Mouse (Mus musculus) embryonic facial prominence, embryonic 11.5 days (tissue): Measurements from ENCODE around the gene Uvrag. TPM values are rescaled to one million over a fixed set of nuclear protein-coding genes. Genes with fewer than 3 reads are reported as not detected.
A peak's percentile ranks its signal among the peaks of the same experiment; 100 is the strongest.

ENCODE experiments used
- ATAC-seq: fragments of 200-750 bp; cut with Nextera tagmentation; replicated peaks from 2 replicates; pipeline ENCODE4 v1.8.0; 2017; ENCODE audit warnings: low read depth; ENCODE audit not compliant: insufficient number of reproducible peaks, low FRiP score, low TSS enrichment
- DNase-seq: peaks from one replicate; pipeline ENCODE4 v3.0.0-alpha.2; 2015; ENCODE audit warnings: low spot score
- H3K27ac ChIP-seq: fragments of 300-500 bp; sonication (generic); replicated peaks from 2 replicates; pipeline ENCODE4 v1.5.1; 2014; ENCODE audit warnings: mild to moderate bottlenecking, low read depth, low read length, control low read depth
- H3K27me3 ChIP-seq: fragments of 300-500 bp; sonication (generic); 2 replicates; pipeline ENCODE4 v1.6.1; 2014; ENCODE audit warnings: mild to moderate bottlenecking, low read length, moderate library complexity, mixed read lengths; ENCODE audit not compliant: control insufficient read depth, insufficient read depth
- H3K36me3 ChIP-seq: fragments of 300-500 bp; sonication (generic); replicated peaks from 2 replicates; pipeline ENCODE4 v1.6.1; 2014; ENCODE audit warnings: low read depth, mild to moderate bottlenecking, low read length, moderate library complexity, mixed read lengths; ENCODE audit not compliant: control insufficient read depth, insufficient read depth
- H3K4me1 ChIP-seq: fragments of 300-500 bp; sonication (generic); 2 replicates; pipeline ENCODE4 v1.6.1; 2014; ENCODE audit warnings: low read length, mixed read lengths; ENCODE audit not compliant: control insufficient read depth, insufficient read depth
- H3K4me2 ChIP-seq: fragments of 300-500 bp; sonication (generic); 2 replicates; pipeline ENCODE4 v1.6.1; 2014; ENCODE audit warnings: low read depth, mild to moderate bottlenecking, control low read depth, low read length, moderate library complexity
- H3K4me3 ChIP-seq: fragments of 300-500 bp; sonication (generic); 2 replicates; pipeline ENCODE4 v1.5.1; 2014; ENCODE audit warnings: low read depth, low read length, control low read depth
- H3K9ac ChIP-seq: fragments of 300-500 bp; sonication (generic); replicated peaks from 2 replicates; pipeline ENCODE4 v1.6.1; 2014; ENCODE audit warnings: mild to moderate bottlenecking, control low read depth, low read length
- H3K9me3 ChIP-seq: fragments of 300-500 bp; sonication (generic); replicated peaks from 2 replicates; pipeline ENCODE4 v1.6.1; 2016; ENCODE audit warnings: mild to moderate bottlenecking, low read length, inconsistent platforms, mixed read lengths; ENCODE audit not compliant: control insufficient read depth
- whole genome bisulfite sequencing: fragments of 180-500 bp; shearing (Covaris S2); extraction: QIAGEN DNeasy Blood & Tissue Kit; methylation state at CpG from one replicate; pipeline ENCODE4 v1.1.7; 2014; 5-methylcytosine and 5-hydroxymethylcytosine counted together
- polyA plus RNA-seq: library from polyadenylated mRNA; unstranded; fragments of >200 nt; fragmentation: Nextera tagmentation; extraction: Ambion mirVana; gene quantifications from 2 replicates; pipeline ENCODE4 v1.2.1, GENCODE M21; 2014

Uvrag gene
- polyA plus RNA-seq, 1 experiment from 2014 or later, result 15.5 TPM

- no peak for DNase-seq
- no peak overlapping the region for H3K4me2 ChIP-seq
- WGBS, result 79% methylated on average over 6 of the region's 6 CpGs
- no peaks in the 10 kb centered on the region for H3K4me1 ChIP-seq
- H3K36me3 ChIP-seq, result no peaks in the 10 kb centered on the region
- H3K9ac ChIP-seq, result no peak overlapping the region
- no peaks in the 10 kb centered on the region for H3K27me3 ChIP-seq
- no peak for ATAC-seq
- H3K9me3 ChIP-seq, result no peaks in the 10 kb centered on the region
- no peak overlapping the region for H3K4me3 ChIP-seq
- H3K27ac ChIP-seq, result no peak overlapping the region
Measured at GRCm38 (mm10) chr7:98935757-98936156, 205.2 kb downstream of the Uvrag start.

- Histone ChIP-seq H3K27ac (no peak overlapping the region), H3K9me3 (no peaks in the 10 kb centered on the region), H3K4me3 (no peak overlapping the region), H3K9ac (no peak overlapping the region), H3K36me3 (no peaks in the 10 kb centered on the region), H3K4me1 (no peaks in the 10 kb centered on the region), H3K27me3 (no peaks in the 10 kb centered on the region), H3K4me2 (no peak overlapping the region)
- DNase-seq (no peak), ATAC-seq (no peak)
- WGBS, result 79% methylated on average over 10 of the region's 10 CpGs
Measured at GRCm38 (mm10) chr7:98935193-98935592, 205.7 kb downstream of the Uvrag start.

- no peaks in the 10 kb centered on the region for H3K36me3 ChIP-seq
- H3K9ac ChIP-seq, result no peak overlapping the region
- WGBS, result 47% methylated on average over 7 of the region's 7 CpGs
- H3K4me1 ChIP-seq, result no peaks in the 10 kb centered on the region
- no peaks in the 10 kb centered on the region for H3K27me3 ChIP-seq
- no peak overlapping the region for H3K27ac ChIP-seq
- DNase-seq, result peak; percentile 53
- no peak overlapping the region for H3K4me3 ChIP-seq
- H3K4me2 ChIP-seq, result no peak overlapping the region
- no peaks in the 10 kb centered on the region for H3K9me3 ChIP-seq
- ATAC-seq, result no peak
Measured at GRCm38 (mm10) chr7:98928336-98929025, 212.5 kb downstream of the Uvrag start.

GRCm38 (mm10) chr7:98926906-98927528 is 213.9 kb downstream of the Uvrag start:
- no peak overlapping the region for H3K4me3 ChIP-seq
- DNase-seq (no peak), ATAC-seq (no peak)
- no peaks in the 10 kb centered on the region for H3K4me1 ChIP-seq
- no peak overlapping the region for H3K27ac ChIP-seq
- H3K9me3 ChIP-seq, result no peaks in the 10 kb centered on the region
- H3K36me3 ChIP-seq, result no peaks in the 10 kb centered on the region
- no peak overlapping the region for H3K9ac ChIP-seq
- 73% methylated on average over 10 of the region's 10 CpGs for WGBS
- H3K4me2 ChIP-seq, result no peak overlapping the region
- no peaks in the 10 kb centered on the region for H3K27me3 ChIP-seq

- no peak overlapping the region for H3K27ac ChIP-seq
- 45% methylated on average over 18 of the region's 18 CpGs for WGBS
- H3K9ac ChIP-seq, result 0 out of 2 replicates have a peak overlapping the region, but pooled peaks have one; percentile 1
Measured at GRCm38 (mm10) chr7:98924380-98924869, 216.5 kb downstream of the Uvrag start.

GRCm38 (mm10) chr7:98922984-98923383 is 218.0 kb downstream of the Uvrag start:
- H3K4me2 ChIP-seq, result no peak overlapping the region
- WGBS, result 90% methylated on average over 5 of the region's 5 CpGs

More at GRCm38 (mm10) chr7:98924380-98924869, 216.5 kb downstream of the Uvrag start:
- H3K4me3 ChIP-seq, result no peak overlapping the region
- no peak for ATAC-seq
- no peaks in the 10 kb centered on the region for H3K27me3 ChIP-seq
- no peaks in the 10 kb centered on the region for H3K9me3 ChIP-seq
- no peak for DNase-seq
- H3K4me2 ChIP-seq, result no peak overlapping the region
- no peaks in the 10 kb centered on the region for H3K36me3 ChIP-seq
- H3K4me1 ChIP-seq, result no peaks in the 10 kb centered on the region

GRCm38 (mm10) chr7:98917407-98917806 is 223.5 kb downstream of the Uvrag start:
- no peak for DNase-seq
- no peaks in the 10 kb centered on the region for H3K27me3 ChIP-seq
- 90% methylated on average over 5 of the region's 5 CpGs for WGBS
- no peak overlapping the region for H3K9ac ChIP-seq
- no peak for ATAC-seq
- no peaks in the 10 kb centered on the region for H3K36me3 ChIP-seq
- no peaks in the 10 kb centered on the region for H3K9me3 ChIP-seq
- H3K4me3 ChIP-seq, result no peak overlapping the region
- no peaks in the 10 kb centered on the region for H3K4me1 ChIP-seq
- no peak overlapping the region for H3K27ac ChIP-seq
- no peak overlapping the region for H3K4me2 ChIP-seq

More at GRCm38 (mm10) chr7:98922984-98923383, 218.0 kb downstream of the Uvrag start:
- Histone ChIP-seq H3K9ac (no peak overlapping the region), H3K4me3 (no peak overlapping the region), H3K36me3 (no peaks in the 10 kb centered on the region), H3K4me1 (no peaks in the 10 kb centered on the region), H3K27me3 (no peaks in the 10 kb centered on the region), H3K27ac (no peak overlapping the region), H3K9me3 (no peaks in the 10 kb centered on the region)
- ATAC-seq (no peak), DNase-seq (no peak)

- 87% methylated on average over 6 of the region's 6 CpGs for WGBS
- Histone ChIP-seq H3K4me1 (no peaks in the 10 kb centered on the region), H3K9ac (no peak overlapping the region), H3K27ac (no peak overlapping the region), H3K9me3 (no peaks in the 10 kb centered on the region), H3K36me3 (no peaks in the 10 kb centered on the region), H3K27me3 (no peaks in the 10 kb centered on the region), H3K4me2 (no peak overlapping the region), H3K4me3 (no peak overlapping the region)
- ATAC-seq (no peak), DNase-seq (no peak)
Measured at GRCm38 (mm10) chr7:98916581-98916980, 224.4 kb downstream of the Uvrag start.
